Mouse (Mus musculus) small intestine, adult 2 months (tissue): Measurements from ENCODE around the gene Nav2.

ENCODE experiments used
- CTCF ChIP-seq: fragments of 200-500 bp; IDR thresholded peaks from 2 replicates; pipeline ENCODE4 v1.5.1; 2012; ENCODE audit warnings: low read depth, mild to moderate bottlenecking, control low read depth, inconsistent platforms, low read length, moderate library complexity, mixed read lengths; ENCODE audit not compliant: insufficient replicate concordance, insufficient read length; ENCODE audit errors: extremely low read depth
- POLR2A ChIP-seq: fragments of 200-500 bp; IDR thresholded peaks from 2 replicates; pipeline ENCODE4 v1.6.1; 2012; ENCODE audit warnings: low read depth, mild to moderate bottlenecking, control low read depth, inconsistent platforms, low read length, moderate library complexity

GRCm38 (mm10) chr7:49636491-49637115 lies 728.1 kb downstream of the Nav2 start, which contains the start of gene Dbx1:
- no peak for TF ChIP-seq CTCF
- TF ChIP-seq POLR2A = no peak
